Mouse (Mus musculus) thymus, adult 2 months (tissue): ENCODE measurements around the gene 4930432M17Rik.

Source experiments
- CTCF ChIP-seq: fragments of 200-500 bp; IDR thresholded peaks from 2 replicates; pipeline ENCODE4 v1.5.1; 2012; ENCODE audit warnings: mild to moderate bottlenecking, control low read depth, low read length, moderate library complexity, borderline replicate concordance; ENCODE audit not compliant: control insufficient read depth, poor library complexity, insufficient read depth; ENCODE audit errors: extremely low read depth
- POLR2A ChIP-seq: fragments of 200-500 bp; IDR thresholded peaks from 2 replicates; pipeline ENCODE4 v1.6.1; 2012; ENCODE audit warnings: mild to moderate bottlenecking, low read length, control low read depth, moderate library complexity; ENCODE audit not compliant: control insufficient read depth, poor library complexity, insufficient read depth; ENCODE audit errors: extremely low read depth

DNA sequence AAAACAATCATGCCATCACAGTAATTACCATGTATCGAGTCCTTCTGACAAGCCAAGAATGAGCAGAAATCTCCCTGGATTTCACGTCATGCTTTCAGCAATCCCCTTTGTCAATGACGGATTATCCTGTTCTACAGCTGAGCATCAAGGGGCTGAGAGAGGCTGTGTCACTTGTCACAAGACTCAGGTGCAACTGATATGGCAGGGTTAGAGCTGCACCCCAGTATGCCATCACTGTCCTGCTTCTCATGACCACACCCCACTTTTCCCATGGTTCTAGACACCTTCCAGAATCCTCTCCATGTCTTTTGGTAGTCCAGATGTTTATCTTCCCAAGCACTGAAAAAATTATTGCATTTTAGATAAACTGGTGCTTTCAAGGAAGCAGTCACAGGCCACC is 8.9 kb downstream of the 4930432M17Rik start:
- TF ChIP-seq POLR2A = no peak
- no peak for TF ChIP-seq CTCF
